Mouse (Mus musculus): Measurements from ENCODE around the gene Srek1. TPM values are rescaled to one million over a fixed set of nuclear protein-coding genes. Genes with fewer than 3 reads are reported as not detected.

Srek1 gene
- total RNA-seq (2014; rRNA removed) (23.1 and 42.3 TPM in 2 replicates), polyA plus RNA-seq (2015; fragmentation: Nextera tagmentation; extraction: Ambion mirVana) (36.1 and 47.8 TPM in 2 replicates)

DNA sequence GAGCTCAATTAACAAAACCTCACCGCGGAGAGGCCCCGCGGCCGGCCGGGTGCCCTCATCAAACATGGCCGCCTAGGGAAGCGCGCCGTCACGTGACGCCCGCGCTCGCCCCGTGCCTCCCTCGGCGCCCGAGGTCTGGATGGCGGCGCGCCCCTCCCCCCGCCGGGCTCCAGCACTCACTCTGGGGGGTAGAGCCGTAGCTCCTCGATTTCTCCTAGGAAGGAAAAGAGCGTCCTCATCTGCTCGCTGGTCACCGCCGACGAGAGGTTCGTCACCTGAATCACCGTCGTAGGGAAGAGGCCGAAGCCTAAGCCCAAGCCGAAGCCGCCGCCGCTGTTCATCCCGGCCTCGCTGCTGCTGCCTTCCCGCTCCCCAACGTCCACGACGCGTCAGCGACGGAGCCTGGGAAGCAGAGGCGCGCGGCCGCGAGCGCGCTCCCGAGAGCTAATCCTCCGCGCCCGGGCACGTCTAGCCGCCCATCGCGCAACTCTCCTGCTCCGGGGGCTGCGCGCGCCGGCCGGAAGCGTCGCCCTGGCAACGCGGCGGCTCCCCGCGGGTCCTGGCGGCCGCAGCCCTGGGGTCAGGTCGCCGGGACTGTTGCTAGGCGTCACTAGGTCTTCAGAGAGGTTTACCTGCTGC, at the start of gene Srek1:
Gene Srek1, minus strand, starts transcription at position 490 of the 639 bp plus-strand sequence.
- Histone ChIP-seq H3K27ac (ENCODE audit: low read depth, low read length) (peak within 1 kb of the TSS; percentile 98), H3K4me2 (ENCODE audit: low read depth, low read length, poor library complexity, severe bottlenecking) (peak within 1 kb of the TSS; percentile 56), H3K4me1 (ENCODE audit: insufficient read depth, low read length) (peaks cover 9% of the 10 kb centered on the region; the same call in 1 of the 2 replicates), H3K27me3 (ENCODE audit: insufficient read depth, low read length) (no peaks in the 10 kb centered on the region), H3K9me3 (ENCODE audit: low read length) (no peaks in the 10 kb centered on the region), H3K4me3 (ENCODE audit: low read depth, low read length) (peak within 1 kb of the TSS; percentile 78), H3K36me3 (ENCODE audit: insufficient read depth, low read length) (no peaks in the 10 kb centered on the region), H3K9ac (replicated peaks; ENCODE audit: low read length, poor library complexity, severe bottlenecking) (peak within 1 kb of the TSS; percentile 86)
- ATAC-seq (ENCODE audit: low FRiP score): peak; percentile 95
- TF ChIP-seq CTCF (IDR thresholded peaks at IDR 0.05): no peak
- peak; percentile 97 for DNase-seq (ENCODE audit: low spot score)
- under 1% methylated on average over 66 of the region's 81 CpGs for WGBS

DNA sequence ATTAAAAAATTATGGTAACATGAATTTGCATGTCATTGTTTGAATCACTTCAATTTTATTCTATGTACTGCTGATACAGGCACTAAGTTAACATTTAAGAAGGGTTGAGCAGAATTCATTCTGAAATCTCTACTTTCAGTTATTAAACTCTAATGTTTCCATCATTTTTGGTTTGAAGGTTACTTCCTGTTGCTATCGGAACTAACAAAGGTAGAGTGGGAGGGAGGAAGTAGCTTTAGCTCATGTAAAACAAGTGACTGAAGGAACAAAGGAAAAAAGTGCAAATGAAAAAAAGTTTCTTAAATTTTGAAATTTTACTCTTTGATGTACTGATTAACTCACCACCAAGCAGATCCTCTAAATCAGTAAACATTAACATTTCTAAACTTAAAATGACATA, 47.9 kb upstream of the Srek1 start:
- no peak overlapping the region for H3K4me2 ChIP-seq (ENCODE audit: low read depth, low read length, poor library complexity, severe bottlenecking)
- H3K27me3 ChIP-seq (ENCODE audit: insufficient read depth, low read length): no peaks in the 10 kb centered on the region
- no peaks in the 10 kb centered on the region for H3K4me1 ChIP-seq (ENCODE audit: insufficient read depth, low read length)
- H3K9me3 ChIP-seq (ENCODE audit: low read length): no peaks in the 10 kb centered on the region
- ATAC-seq (ENCODE audit: low FRiP score) (no peak), DNase-seq (ENCODE audit: low spot score) (no peak)
- no peak overlapping the region for H3K9ac ChIP-seq (replicated peaks; ENCODE audit: low read length, poor library complexity, severe bottlenecking)
- H3K4me3 ChIP-seq (ENCODE audit: low read depth, low read length): no peak overlapping the region
- H3K36me3 ChIP-seq (ENCODE audit: insufficient read depth, low read length): peaks cover 7% of the 10 kb centered on the region; the same call in 1 of the 2 replicates
- 97% methylated on average over 1 of the region's 1 CpGs for WGBS
- TF ChIP-seq CTCF (IDR thresholded peaks at IDR 0.05): no peak
- H3K27ac ChIP-seq (ENCODE audit: low read depth, low read length): no peak overlapping the region

DNA sequence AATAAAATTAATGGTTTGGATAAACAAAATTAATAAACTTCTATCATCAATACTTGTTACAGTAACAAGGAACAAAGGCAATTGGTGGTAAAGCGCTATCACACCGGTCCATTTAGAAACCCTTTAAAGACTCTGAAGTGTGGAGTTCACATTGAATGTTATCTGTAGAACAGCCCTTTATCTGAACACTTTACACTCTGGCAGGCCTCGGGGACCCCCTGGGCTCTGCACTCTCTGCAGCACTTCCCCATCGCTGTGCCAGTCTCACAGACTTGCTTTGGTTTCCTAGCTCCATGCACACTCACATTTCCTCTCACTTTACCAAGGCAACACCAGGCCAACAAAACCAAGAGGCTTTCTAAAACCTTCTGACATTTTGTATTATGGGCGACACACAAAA, 45.0 kb upstream of the Srek1 start:
- 82% methylated on average over 5 of the region's 5 CpGs for WGBS
- no peaks in the 10 kb centered on the region for H3K9me3 ChIP-seq (ENCODE audit: low read length)
- no peaks in the 10 kb centered on the region for H3K27me3 ChIP-seq (ENCODE audit: insufficient read depth, low read length)
- H3K4me1 ChIP-seq (ENCODE audit: insufficient read depth, low read length): no peaks in the 10 kb centered on the region
- H3K4me2 ChIP-seq (ENCODE audit: low read depth, low read length, poor library complexity, severe bottlenecking): no peak overlapping the region
- ATAC-seq (ENCODE audit: low FRiP score) (no peak), DNase-seq (ENCODE audit: low spot score) (no peak)
- H3K9ac ChIP-seq (replicated peaks; ENCODE audit: low read length, poor library complexity, severe bottlenecking): no peak overlapping the region
- H3K36me3 ChIP-seq (ENCODE audit: insufficient read depth, low read length): peaks cover 7% of the 10 kb centered on the region; the same call in 1 of the 2 replicates
- no peak for TF ChIP-seq CTCF (IDR thresholded peaks at IDR 0.05)
- H3K27ac ChIP-seq (ENCODE audit: low read depth, low read length): no peak overlapping the region
- no peak overlapping the region for H3K4me3 ChIP-seq (ENCODE audit: low read depth, low read length)

DNA sequence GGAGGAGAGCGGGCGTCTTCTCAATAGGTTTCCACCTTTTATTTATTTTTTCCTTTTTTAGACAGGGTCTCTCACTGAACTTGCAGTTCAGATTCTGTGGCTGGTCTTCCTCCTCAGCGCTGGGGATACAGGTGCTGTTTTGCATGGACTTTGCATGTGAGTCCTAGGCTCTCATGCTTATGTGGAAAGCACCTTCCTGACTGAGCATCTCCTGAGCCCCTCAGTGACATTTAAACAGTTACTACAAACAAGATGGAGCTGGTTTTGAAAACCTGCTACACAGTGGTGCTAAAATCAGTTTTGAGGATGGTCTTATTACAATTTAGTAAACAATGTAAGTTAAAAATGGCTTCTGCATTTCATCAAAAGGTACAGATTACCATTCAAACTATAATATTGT, 43.5 kb upstream of the Srek1 start:
- WGBS: 91% methylated on average over 3 of the region's 3 CpGs

DNA sequence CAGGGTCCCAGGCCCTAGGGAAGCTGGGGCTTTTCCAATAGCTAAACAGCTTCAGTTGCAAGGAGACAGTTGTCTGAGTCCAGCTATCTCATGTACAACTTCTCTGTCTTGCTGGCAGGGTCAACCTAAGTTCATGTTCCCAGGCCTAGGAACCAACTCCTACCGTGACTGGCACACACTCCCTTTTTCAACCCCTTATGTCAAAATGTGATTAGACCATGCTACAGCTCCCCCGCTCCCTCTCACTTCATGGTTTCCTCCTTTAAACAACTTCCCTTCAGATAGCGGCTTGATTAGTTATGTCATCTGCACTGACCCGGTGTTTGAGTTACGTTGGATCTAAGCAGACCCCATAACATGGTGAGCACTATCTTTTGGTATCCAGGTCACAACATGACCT, 33.1 kb upstream of the Srek1 start:
- no peak for ATAC-seq (ENCODE audit: low FRiP score)
- Histone ChIP-seq H3K36me3 (ENCODE audit: insufficient read depth, low read length) (no peaks in the 10 kb centered on the region; the same call in 1 of the 2 replicates), H3K4me3 (ENCODE audit: low read depth, low read length) (no peak overlapping the region), H3K9ac (replicated peaks; ENCODE audit: low read length, poor library complexity, severe bottlenecking) (no peak overlapping the region), H3K9me3 (ENCODE audit: low read length) (no peaks in the 10 kb centered on the region), H3K27ac (ENCODE audit: low read depth, low read length) (no peak overlapping the region), H3K4me1 (ENCODE audit: insufficient read depth, low read length) (no peaks in the 10 kb centered on the region), H3K4me2 (ENCODE audit: low read depth, low read length, poor library complexity, severe bottlenecking) (no peak overlapping the region), H3K27me3 (ENCODE audit: insufficient read depth, low read length) (no peaks in the 10 kb centered on the region)
- TF ChIP-seq CTCF (IDR thresholded peaks at IDR 0.05): no peak
- 93% methylated on average over 5 of the region's 5 CpGs for WGBS
- no peak for DNase-seq (ENCODE audit: low spot score)

More for the DNA sequence above, 43.5 kb upstream of the Srek1 start:
- Histone ChIP-seq H3K9ac (replicated peaks; ENCODE audit: low read length, poor library complexity, severe bottlenecking) (no peak overlapping the region), H3K27me3 (ENCODE audit: insufficient read depth, low read length) (no peaks in the 10 kb centered on the region), H3K9me3 (ENCODE audit: low read length) (no peaks in the 10 kb centered on the region), H3K27ac (ENCODE audit: low read depth, low read length) (no peak overlapping the region), H3K36me3 (ENCODE audit: insufficient read depth, low read length) (peaks cover 7% of the 10 kb centered on the region; the same call in 1 of the 2 replicates), H3K4me3 (ENCODE audit: low read depth, low read length) (no peak overlapping the region), H3K4me1 (ENCODE audit: insufficient read depth, low read length) (no peaks in the 10 kb centered on the region), H3K4me2 (ENCODE audit: low read depth, low read length, poor library complexity, severe bottlenecking) (no peak overlapping the region)
- ATAC-seq (ENCODE audit: low FRiP score) (no peak), DNase-seq (ENCODE audit: low spot score) (no peak)
- TF ChIP-seq CTCF (IDR thresholded peaks at IDR 0.05): no peak

DNA sequence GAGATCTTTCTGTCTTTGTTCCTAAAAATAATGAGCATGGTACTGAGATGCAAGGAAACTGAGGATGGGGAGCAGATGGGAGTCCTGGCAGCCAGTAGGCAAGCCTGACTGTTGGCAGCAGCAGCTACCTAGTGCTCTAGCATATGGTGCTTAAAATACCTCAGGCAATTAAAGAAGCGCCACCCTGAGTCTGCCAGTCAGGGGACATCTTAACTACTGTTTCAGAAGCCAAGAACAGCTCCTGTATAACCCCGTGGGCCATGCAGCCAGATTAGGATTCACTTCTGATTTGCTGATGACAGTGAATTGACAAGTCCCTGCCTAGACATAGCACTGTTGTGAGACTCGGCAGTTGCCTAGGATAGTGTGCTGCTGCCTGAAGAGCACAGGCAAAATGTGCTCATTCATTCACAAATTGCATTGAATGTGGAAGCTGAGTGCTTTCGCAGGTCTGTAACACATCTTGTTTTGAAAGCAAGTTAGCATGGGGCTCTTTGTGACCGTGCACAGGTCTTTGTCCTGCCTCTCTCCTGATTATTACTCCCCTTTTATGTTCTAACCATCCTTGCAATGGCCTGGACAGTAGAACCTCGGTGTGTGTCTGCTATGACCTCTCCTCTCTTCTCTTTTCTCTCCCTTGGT, 31.9 kb upstream of the Srek1 start:
- H3K4me1 ChIP-seq (ENCODE audit: insufficient read depth, low read length): no peaks in the 10 kb centered on the region
- H3K9ac ChIP-seq (replicated peaks; ENCODE audit: low read length, poor library complexity, severe bottlenecking): no peak overlapping the region
- 23% methylated on average over 6 of the region's 6 CpGs for WGBS
- no peak overlapping the region for H3K4me3 ChIP-seq (ENCODE audit: low read depth, low read length)
- TF ChIP-seq CTCF (IDR thresholded peaks at IDR 0.05): no peak
- H3K4me2 ChIP-seq (ENCODE audit: low read depth, low read length, poor library complexity, severe bottlenecking): no peak overlapping the region
- no peaks in the 10 kb centered on the region for H3K27me3 ChIP-seq (ENCODE audit: insufficient read depth, low read length)
- ATAC-seq (ENCODE audit: low FRiP score) (peak; percentile 87), DNase-seq (ENCODE audit: low spot score) (peak; percentile 66)
- H3K36me3 ChIP-seq (ENCODE audit: insufficient read depth, low read length): no peaks in the 10 kb centered on the region
- no peak overlapping the region for H3K27ac ChIP-seq (ENCODE audit: low read depth, low read length)
- no peaks in the 10 kb centered on the region for H3K9me3 ChIP-seq (ENCODE audit: low read length)
